Mouse (Mus musculus): ENCODE data around the gene Chac1. TPM values are rescaled to one million over a fixed set of nuclear protein-coding genes. Genes with fewer than 3 reads are reported as not detected.
A peak's percentile ranks its signal among the peaks of the same experiment; 100 is the strongest.

Gene Chac1
- polyA plus RNA-seq, 1 experiment from 2014 or later: 0.88 TPM

- no peak overlapping the region for H3K4me3 ChIP-seq
- no peaks in the 10 kb centered on the region for H3K9me3 ChIP-seq
- 82% methylated on average over 8 of the region's 8 CpGs for WGBS
- H3K4me1 ChIP-seq: peaks cover 19% of the 10 kb centered on the region
- no peak for ATAC-seq (ENCODE audit: low FRiP score, low read depth)
- no peak overlapping the region for H3K4me2 ChIP-seq (replicated peaks)
- H3K27ac ChIP-seq (replicated peaks): no peak overlapping the region
- no peaks in the 10 kb centered on the region for H3K36me3 ChIP-seq
- H3K27me3 ChIP-seq: peaks cover 95% of the 10 kb centered on the region
- H3K9ac ChIP-seq (replicated peaks): no peak overlapping the region
Observed at GRCm38 (mm10) chr2:119330795-119331194, 20.2 kb upstream of the Chac1 start.

GRCm38 (mm10) chr2:119332177-119332661 lies 18.8 kb upstream of the Chac1 start:
- Histone ChIP-seq H3K36me3 (no peaks in the 10 kb centered on the region), H3K27me3 (peaks cover 93% of the 10 kb centered on the region), H3K4me1 (peaks cover 6% of the 10 kb centered on the region), H3K4me2 (replicated peaks) (no peak overlapping the region), H3K27ac (replicated peaks) (no peak overlapping the region), H3K4me3 (no peak overlapping the region), H3K9ac (replicated peaks) (no peak overlapping the region), H3K9me3 (no peaks in the 10 kb centered on the region)
- 73% methylated on average over 24 of the region's 24 CpGs for WGBS
- no peak for ATAC-seq (ENCODE audit: low FRiP score, low read depth)

- WGBS: 77% methylated on average over 1 of the region's 1 CpGs
- peaks cover 77% of the 10 kb centered on the region for H3K27me3 ChIP-seq
Observed at GRCm38 (mm10) chr2:119334135-119334534, 16.9 kb upstream of the Chac1 start.

GRCm38 (mm10) chr2:119334964-119335525 lies 16.0 kb upstream of the Chac1 start:
- Histone ChIP-seq H3K4me1 (peaks cover 6% of the 10 kb centered on the region), H3K4me2 (replicated peaks) (no peak overlapping the region), H3K4me3 (no peak overlapping the region), H3K9ac (replicated peaks) (no peak overlapping the region), H3K36me3 (no peaks in the 10 kb centered on the region), H3K27ac (replicated peaks) (no peak overlapping the region), H3K27me3 (peaks cover 68% of the 10 kb centered on the region), H3K9me3 (no peaks in the 10 kb centered on the region)
- WGBS: 72% methylated on average over 7 of the region's 7 CpGs
- no peak for ATAC-seq (ENCODE audit: low FRiP score, low read depth)

More at GRCm38 (mm10) chr2:119334135-119334534, 16.9 kb upstream of the Chac1 start:
- Histone ChIP-seq H3K4me3 (no peak overlapping the region), H3K27ac (replicated peaks) (no peak overlapping the region), H3K9me3 (no peaks in the 10 kb centered on the region), H3K36me3 (no peaks in the 10 kb centered on the region), H3K4me2 (replicated peaks) (no peak overlapping the region), H3K4me1 (peaks cover 10% of the 10 kb centered on the region), H3K9ac (replicated peaks) (no peak overlapping the region)
- no peak for ATAC-seq (ENCODE audit: low FRiP score, low read depth)

- H3K27ac ChIP-seq (replicated peaks): no peak overlapping the region
- 100% methylated on average over 1 of the region's 1 CpGs for WGBS
- H3K36me3 ChIP-seq: no peaks in the 10 kb centered on the region
- no peak overlapping the region for H3K4me2 ChIP-seq (replicated peaks)
- peaks cover 63% of the 10 kb centered on the region for H3K27me3 ChIP-seq
- H3K4me1 ChIP-seq: peaks cover 6% of the 10 kb centered on the region
- no peaks in the 10 kb centered on the region for H3K9me3 ChIP-seq
- H3K9ac ChIP-seq (replicated peaks): no peak overlapping the region
- no peak for ATAC-seq (ENCODE audit: low FRiP score, low read depth)
- H3K4me3 ChIP-seq: no peak overlapping the region
Observed at GRCm38 (mm10) chr2:119335535-119335934, 15.5 kb upstream of the Chac1 start.

GRCm38 (mm10) chr2:119336002-119336401 lies 15.0 kb upstream of the Chac1 start:
- Histone ChIP-seq H3K4me1 (peaks cover 6% of the 10 kb centered on the region), H3K27ac (replicated peaks) (no peak overlapping the region), H3K36me3 (no peaks in the 10 kb centered on the region), H3K27me3 (peaks cover 59% of the 10 kb centered on the region), H3K9ac (replicated peaks) (no peak overlapping the region), H3K9me3 (no peaks in the 10 kb centered on the region), H3K4me3 (no peak overlapping the region), H3K4me2 (replicated peaks) (no peak overlapping the region)
- ATAC-seq (ENCODE audit: low FRiP score, low read depth): no peak
- WGBS: 80% methylated on average over 2 of the region's 2 CpGs

- Histone ChIP-seq H3K4me1 (peaks cover 6% of the 10 kb centered on the region), H3K27me3 (peaks cover 54% of the 10 kb centered on the region), H3K9ac (replicated peaks) (no peak overlapping the region), H3K36me3 (no peaks in the 10 kb centered on the region), H3K9me3 (no peaks in the 10 kb centered on the region), H3K27ac (replicated peaks) (no peak overlapping the region), H3K4me2 (replicated peaks) (no peak overlapping the region), H3K4me3 (no peak overlapping the region)
- no peak for ATAC-seq (ENCODE audit: low FRiP score, low read depth)
- 77% methylated on average over 10 of the region's 10 CpGs for WGBS
Observed at GRCm38 (mm10) chr2:119336470-119336869, 14.6 kb upstream of the Chac1 start.

- H3K27ac ChIP-seq (replicated peaks): peak overlapping the region; percentile 73
- H3K9ac ChIP-seq (replicated peaks): peak overlapping the region; percentile 85
- H3K4me2 ChIP-seq (replicated peaks): peak overlapping the region; percentile 83
- H3K36me3 ChIP-seq: no peaks in the 10 kb centered on the region
- H3K9me3 ChIP-seq: no peaks in the 10 kb centered on the region
- peaks cover 6% of the 10 kb centered on the region for H3K4me1 ChIP-seq
- peak overlapping the region; percentile 70 for H3K4me3 ChIP-seq
- WGBS: 8% methylated on average over 51 of the region's 60 CpGs
- peak; percentile 88 for ATAC-seq (ENCODE audit: low FRiP score, low read depth)
- H3K27me3 ChIP-seq: peaks cover 42% of the 10 kb centered on the region
Observed at GRCm38 (mm10) chr2:119337425-119338265, 13.4 kb upstream of the Chac1 start.

- no peak overlapping the region for H3K27ac ChIP-seq (replicated peaks)
- no peaks in the 10 kb centered on the region for H3K36me3 ChIP-seq
- no peak overlapping the region for H3K4me3 ChIP-seq
- 65% methylated on average over 6 of the region's 6 CpGs for WGBS
- ATAC-seq (ENCODE audit: low FRiP score, low read depth): no peak
- H3K9me3 ChIP-seq: no peaks in the 10 kb centered on the region
- H3K9ac ChIP-seq (replicated peaks): no peak overlapping the region
- no peaks in the 10 kb centered on the region for H3K4me1 ChIP-seq
- peaks cover 5% of the 10 kb centered on the region for H3K27me3 ChIP-seq
- H3K4me2 ChIP-seq (replicated peaks): no peak overlapping the region
Observed at GRCm38 (mm10) chr2:119344537-119345138, 6.4 kb upstream of the Chac1 start.

- Histone ChIP-seq H3K36me3 (no peaks in the 10 kb centered on the region), H3K9ac (replicated peaks) (no peak overlapping the region), H3K4me1 (peaks cover 13% of the 10 kb centered on the region), H3K4me3 (no peak overlapping the region), H3K4me2 (replicated peaks) (no peak overlapping the region), H3K27me3 (peaks cover 46% of the 10 kb centered on the region), H3K9me3 (no peaks in the 10 kb centered on the region), H3K27ac (replicated peaks) (no peak overlapping the region)
- WGBS: 86% methylated on average over 8 of the region's 8 CpGs
- no peak for ATAC-seq (ENCODE audit: low FRiP score, low read depth)
Observed at GRCm38 (mm10) chr2:119353707-119354106, 2.7 kb downstream of the Chac1 start.

GRCm38 (mm10) chr2:119355089-119355488 lies 4.1 kb downstream of the Chac1 start:
- Histone ChIP-seq H3K9ac (replicated peaks) (no peak overlapping the region), H3K4me3 (no peak overlapping the region), H3K27me3 (peaks cover 37% of the 10 kb centered on the region), H3K27ac (replicated peaks) (no peak overlapping the region), H3K36me3 (no peaks in the 10 kb centered on the region), H3K4me1 (peaks cover 12% of the 10 kb centered on the region), H3K4me2 (replicated peaks) (no peak overlapping the region), H3K9me3 (no peaks in the 10 kb centered on the region)
- 78% methylated on average over 3 of the region's 3 CpGs for WGBS
- ATAC-seq (ENCODE audit: low FRiP score, low read depth): no peak

GRCm38 (mm10) chr2:119355651-119356050 lies 4.6 kb downstream of the Chac1 start:
- Histone ChIP-seq H3K27ac (replicated peaks) (no peak overlapping the region), H3K4me1 (peaks cover 7% of the 10 kb centered on the region), H3K9me3 (peaks cover 3% of the 10 kb centered on the region; the same call in 1 of the 2 replicates), H3K36me3 (no peaks in the 10 kb centered on the region), H3K27me3 (peaks cover 31% of the 10 kb centered on the region), H3K9ac (replicated peaks) (no peak overlapping the region), H3K4me2 (replicated peaks) (no peak overlapping the region), H3K4me3 (no peak overlapping the region)
- no peak for ATAC-seq (ENCODE audit: low FRiP score, low read depth)
- WGBS: 28% methylated on average over 7 of the region's 7 CpGs

All from midbrain, embryonic 12.5 days (tissue).